14 mouse cellular contexts compared by ENCODE assay signal in the genomic region with DNA sequence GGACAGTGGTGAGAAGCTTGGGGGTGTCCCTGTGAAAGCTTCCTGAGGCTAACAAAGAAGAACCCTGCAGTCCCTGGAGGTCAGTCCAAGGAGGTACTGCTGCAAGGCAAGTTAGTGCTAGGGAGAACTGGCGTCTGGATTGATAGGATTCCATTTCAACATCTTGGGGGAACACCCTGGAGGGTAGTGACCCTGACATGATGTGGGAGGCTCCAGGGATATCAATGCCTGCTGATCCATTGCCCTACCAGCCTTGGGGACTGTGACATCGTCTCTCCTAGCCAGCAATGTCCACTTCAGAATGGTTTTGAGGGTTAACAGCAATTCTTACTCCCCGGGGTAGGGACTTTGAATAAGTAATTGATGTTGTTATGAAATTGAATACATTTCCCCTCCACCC.
"Had no signal": no experiment of that assay in that cellular context is flagged by ENCODE, and none has a peak within 500 bp of the region (broad histone marks: within the 10 kb centered on the region; RNA-seq: fewer than 3 reads in every experiment).

No protein-coding gene starts in this region.

- H3K4me3 ChIP-seq: layer of hippocampus, adult 2 months; limb, embryonic 12.5 days; liver, embryonic 15.5 days; midbrain, embryonic 12.5 days; neural tube, embryonic 13.5 days; stomach, embryonic 15.5 days had no signal

- H3K27ac ChIP-seq: kidney, postnatal 0 days; layer of hippocampus, adult 2 months; limb, embryonic 12.5 days; liver, embryonic 15.5 days; midbrain, embryonic 12.5 days; stomach, embryonic 15.5 days had no signal

- H3K4me2 ChIP-seq: limb, embryonic 12.5 days; liver, embryonic 15.5 days; midbrain, embryonic 12.5 days; neural tube, embryonic 13.5 days; stomach, embryonic 15.5 days had no signal

- DNase-seq: kidney, adult 8-10 months; kidney, postnatal 4 days; liver; lung, adult 2 months; right cerebral cortex, postnatal 14 days had no signal

- H3K36me3 ChIP-seq: limb, embryonic 12.5 days; liver, embryonic 15.5 days; midbrain, embryonic 12.5 days; neural tube, embryonic 13.5 days; stomach, embryonic 15.5 days had no signal

- H3K4me1 ChIP-seq: stomach, embryonic 15.5 days had no signal

- H3K27me3 ChIP-seq: limb, embryonic 12.5 days; liver, embryonic 15.5 days; stomach, embryonic 15.5 days had no signal

- H3K9ac ChIP-seq: limb, embryonic 12.5 days; liver, embryonic 15.5 days; midbrain, embryonic 12.5 days; neural tube, embryonic 13.5 days; stomach, embryonic 15.5 days had no signal

- H3K9me3 ChIP-seq: limb, embryonic 12.5 days; liver, embryonic 15.5 days; midbrain, embryonic 12.5 days; neural tube, embryonic 13.5 days; stomach, embryonic 15.5 days had no signal

- ATAC-seq: lung, postnatal 0 days; midbrain, embryonic 16.5 days had no signal
